ENCODE assay signal across 27 mouse cellular contexts in the genomic region with DNA sequence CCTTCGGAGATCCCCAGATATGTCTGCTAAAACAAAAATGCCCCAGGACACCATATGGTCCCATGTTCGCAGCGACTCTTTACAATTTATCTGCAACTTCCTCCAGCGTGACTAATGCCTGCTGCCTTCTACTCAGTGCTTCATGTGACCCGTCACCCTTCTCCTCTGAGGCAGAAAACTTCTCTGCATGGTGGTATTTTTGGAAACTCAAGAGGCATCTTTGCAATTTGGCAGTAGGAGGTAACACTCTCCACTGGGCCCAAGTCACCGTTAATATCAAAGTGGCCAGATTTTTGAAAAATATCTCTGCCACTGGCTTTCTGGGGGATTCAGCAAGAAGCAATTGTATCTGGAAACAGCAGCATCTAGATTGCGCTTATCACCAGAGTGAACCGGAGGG.
DNase-seq lines count a peak whose midpoint lies in the region; ATAC-seq lines count a peak whose summit lies in the region.
"Had no signal": no experiment of that assay in that cellular context is flagged by ENCODE, and none has a peak within 500 bp of the region (broad histone marks: within the 10 kb centered on the region; RNA-seq: fewer than 3 reads in every experiment).

No protein-coding gene starts in this region.

- DNase-seq in kidney, postnatal 4 days, result no peak
- peak; percentile 44 for DNase-seq in heart, adult 8-10 months (ENCODE audit: low spot score)
- DNase-seq in lung, postnatal 14 days, result no peak
- no peak for DNase-seq in c-Kit-positive CD71-positive TER-119-positive erythroid progenitor cells, embryonic 14.5 days (ENCODE audit: low spot score)
- no peak for DNase-seq in midbrain, embryonic 11.5 days (ENCODE audit: low spot score, missing footprints)
- DNase-seq: adrenal gland, postnatal 25 days; cerebellum, adult 11 months; cerebellum, adult 9-11 months; gastrocnemius, postnatal 25 days; kidney, adult 9 months; layer of hippocampus, adult 9-11 months; liver, embryonic 13.5 days; lung, adult 2 months; midbrain, embryonic 14.5 days; retina, postnatal 1 day; right cerebral cortex, postnatal 4 days; thymus, postnatal 4 days had no signal

- H3K27me3 ChIP-seq in kidney, embryonic 16.5 days (ENCODE audit: insufficient read depth, low read length), result no peaks in the 10 kb centered on the region
- H3K27me3 ChIP-seq in heart, embryonic 14.5 days (ENCODE audit: control insufficient read depth, insufficient read depth, low read length), result no peaks in the 10 kb centered on the region
- H3K27me3 ChIP-seq in midbrain, embryonic 11.5 days (ENCODE audit: control insufficient read depth, insufficient read depth, low read length), result no peaks in the 10 kb centered on the region
- H3K27me3 ChIP-seq: limb, embryonic 13.5 days; liver, embryonic 13.5 days; megakaryocyte, embryonic 14.5 days; stomach, embryonic 15.5 days had no signal

- 0 out of 2 replicates have a peak, but pooled peaks cover 8% of the 10 kb centered on the region for H3K4me1 ChIP-seq in kidney, embryonic 16.5 days (ENCODE audit: insufficient read depth, low read length)
- H3K4me1 ChIP-seq in heart, embryonic 14.5 days (ENCODE audit: control insufficient read depth in 2 of 2, insufficient read depth in 2 of 2, low read length in 2 of 2), result peaks cover 9 to 16% of the 10 kb centered on the region in 2 experiments
- no peaks in the 10 kb centered on the region for H3K4me1 ChIP-seq in midbrain, embryonic 11.5 days (ENCODE audit: control insufficient read depth, insufficient read depth, low read length)
- H3K4me1 ChIP-seq: embryonic facial prominence, embryonic 10.5 days; limb, embryonic 13.5 days; liver, embryonic 13.5 days; megakaryocyte, embryonic 14.5 days; stomach, embryonic 15.5 days had no signal

- 47% methylated on average over 8 of the region's 8 CpGs for WGBS in kidney, embryonic 16.5 days
- WGBS in heart, embryonic 14.5 days, result 12% methylated on average over 8 of the region's 8 CpGs
- 78% methylated on average over 8 of the region's 8 CpGs for WGBS in midbrain, embryonic 11.5 days

- H3K4me3 ChIP-seq in kidney, embryonic 16.5 days (ENCODE audit: low read length), result no peak overlapping the region
- no peak overlapping the region for H3K4me3 ChIP-seq in heart, embryonic 14.5 days (ENCODE audit: control insufficient read depth in 1 of 2, insufficient read depth in 1 of 2, low read depth in 1 of 2, low read length in 2 of 2)
- no peak overlapping the region for H3K4me3 ChIP-seq in midbrain, embryonic 11.5 days (ENCODE audit: low read depth, low read length)
- H3K4me3 ChIP-seq: embryonic facial prominence, embryonic 10.5 days; limb, embryonic 13.5 days; liver, embryonic 13.5 days; megakaryocyte, embryonic 14.5 days; stomach, embryonic 15.5 days had no signal

- no peak overlapping the region for H3K4me2 ChIP-seq in kidney, embryonic 16.5 days (replicated peaks; ENCODE audit: low read depth, low read length)
- H3K4me2 ChIP-seq in heart, embryonic 14.5 days (ENCODE audit: low read length), result peak overlapping the region; percentile 48
- H3K4me2 ChIP-seq in midbrain, embryonic 11.5 days, result no peak overlapping the region
- H3K4me2 ChIP-seq: limb, embryonic 13.5 days; liver, embryonic 13.5 days; stomach, embryonic 15.5 days had no signal

- H3K9ac ChIP-seq in kidney, embryonic 16.5 days (replicated peaks; ENCODE audit: low read length), result no peak overlapping the region
- no peak overlapping the region; the same call in 1 of the 2 replicates for H3K9ac ChIP-seq in heart, embryonic 14.5 days (ENCODE audit: low read length)
- no peak overlapping the region for H3K9ac ChIP-seq in midbrain, embryonic 11.5 days (ENCODE audit: low read length)
- H3K9ac ChIP-seq: limb, embryonic 13.5 days; liver, embryonic 13.5 days; stomach, embryonic 15.5 days had no signal

- H3K36me3 ChIP-seq in kidney, embryonic 16.5 days (ENCODE audit: insufficient read depth, low read length), result no peaks in the 10 kb centered on the region
- H3K36me3 ChIP-seq in heart, embryonic 14.5 days (ENCODE audit: control insufficient read depth, insufficient read depth, low read length), result no peaks in the 10 kb centered on the region
- no peaks in the 10 kb centered on the region for H3K36me3 ChIP-seq in midbrain, embryonic 11.5 days (ENCODE audit: control insufficient read depth, insufficient read depth, low read length)
- H3K36me3 ChIP-seq: embryonic facial prominence, embryonic 10.5 days; limb, embryonic 13.5 days; liver, embryonic 13.5 days; stomach, embryonic 15.5 days had no signal

- H3K27ac ChIP-seq in kidney, embryonic 16.5 days (ENCODE audit: low read length), result no peak overlapping the region
- peak overlapping the region; percentile 83 to 84 for H3K27ac ChIP-seq in heart, embryonic 14.5 days (replicated peaks in 1 of 2; ENCODE audit: control insufficient read depth in 1 of 2, insufficient read depth in 1 of 2, low read depth in 2 of 2, low read length in 2 of 2)
- H3K27ac ChIP-seq in midbrain, embryonic 11.5 days (ENCODE audit: low read depth, low read length), result no peak overlapping the region
- H3K27ac ChIP-seq: embryonic facial prominence, embryonic 10.5 days; hindbrain, postnatal 0 days; limb, embryonic 13.5 days; liver, embryonic 13.5 days; stomach, embryonic 15.5 days had no signal

- no peaks in the 10 kb centered on the region for H3K9me3 ChIP-seq in kidney, embryonic 16.5 days (ENCODE audit: low read length)
- H3K9me3 ChIP-seq in heart, embryonic 14.5 days (ENCODE audit: control insufficient read depth, low read length), result no peaks in the 10 kb centered on the region
- H3K9me3 ChIP-seq in midbrain, embryonic 11.5 days (ENCODE audit: control insufficient read depth, low read length), result no peaks in the 10 kb centered on the region
- H3K9me3 ChIP-seq: embryonic facial prominence, embryonic 10.5 days; limb, embryonic 13.5 days; liver, embryonic 13.5 days; stomach, embryonic 15.5 days had no signal

- 0 out of 2 replicates have a peak, but pooled peaks have one; percentile 23 for ATAC-seq in kidney, embryonic 16.5 days (ENCODE audit: low FRiP score, low TSS enrichment)
- ATAC-seq in heart, embryonic 14.5 days (ENCODE audit: insufficient number of reproducible peaks, insufficient read depth, low FRiP score, low read depth), result 0 out of 2 replicates have a peak, but pooled peaks have one; percentile 50
- ATAC-seq in midbrain, embryonic 11.5 days (ENCODE audit: low FRiP score), result no peak
- ATAC-seq: CD4-positive, CD25-positive, alpha-beta regulatory T cell, adult 4 months; forebrain, embryonic 16.5 days; hindbrain, postnatal 0 days; intestine, embryonic 16.5 days had no signal

Comparison
In these comparisons a context has a peak if more than half of its experiments do, and no peak if none do; other contexts are left out.
1. H3K27ac ChIP-seq: peak in heart, embryonic 14.5 days (2 of 2); none in kidney, embryonic 16.5 days (single experiment) and midbrain, embryonic 11.5 days (single experiment).